Mouse (Mus musculus): Measurements from ENCODE around the gene Lemd1. TPM values are rescaled to one million over a fixed set of nuclear protein-coding genes. Genes with fewer than 3 reads are reported as not detected.
"Not testable (repeated sequence)": the region's sequence is repeated elsewhere in the genome, so short reads cannot be mapped to it uniquely, and the experiment has no call there.

Lemd1 gene
- polyA plus RNA-seq, 1 experiment from 2014 or later = 0.37 TPM

GRCm38 (mm10) chr1:132265211-132265859 is 74.1 kb downstream of the Lemd1 start:
- no peaks in the 10 kb centered on the region for H3K9me3 ChIP-seq (ENCODE audit: control insufficient read depth, low read length)
- no peaks in the 10 kb centered on the region for H3K27me3 ChIP-seq (ENCODE audit: control insufficient read depth, insufficient read depth, low read length)
- H3K36me3 ChIP-seq (ENCODE audit: control insufficient read depth, insufficient read depth, low read length) = no peaks in the 10 kb centered on the region
- no peak overlapping the region for H3K4me2 ChIP-seq (replicated peaks; ENCODE audit: low read depth, low read length)
- no peak overlapping the region for H3K4me3 ChIP-seq (ENCODE audit: low read length)
- ATAC-seq (ENCODE audit: low FRiP score, low TSS enrichment) = peak; percentile 56
- WGBS = 33% methylated on average over 7 of the region's 8 CpGs
- H3K27ac ChIP-seq (ENCODE audit: low read depth, low read length) = 0 out of 2 replicates have a peak overlapping the region, but pooled peaks have one; percentile 42
- peaks cover 19% of the 10 kb centered on the region for H3K4me1 ChIP-seq (ENCODE audit: control insufficient read depth, insufficient read depth, low read length)
- no peak overlapping the region for H3K9ac ChIP-seq (ENCODE audit: low read depth, low read length)

GRCm38 (mm10) chr1:132265936-132266335 is 74.7 kb downstream of the Lemd1 start:
- no peaks in the 10 kb centered on the region for H3K36me3 ChIP-seq (ENCODE audit: control insufficient read depth, insufficient read depth, low read length)
- H3K4me3 ChIP-seq (ENCODE audit: low read length) = no peak overlapping the region
- no peak overlapping the region for H3K9ac ChIP-seq (ENCODE audit: low read depth, low read length)
- WGBS = 75% methylated on average over 10 of the region's 10 CpGs
- H3K4me2 ChIP-seq (replicated peaks; ENCODE audit: low read depth, low read length) = no peak overlapping the region
- H3K9me3 ChIP-seq (ENCODE audit: control insufficient read depth, low read length) = no peaks in the 10 kb centered on the region
- peaks cover 19% of the 10 kb centered on the region for H3K4me1 ChIP-seq (ENCODE audit: control insufficient read depth, insufficient read depth, low read length)
- ATAC-seq (ENCODE audit: low FRiP score, low TSS enrichment) = no peak
- H3K27ac ChIP-seq (ENCODE audit: low read depth, low read length) = peak overlapping the region; percentile 43; the same call in 1 of the 2 replicates
- no peaks in the 10 kb centered on the region for H3K27me3 ChIP-seq (ENCODE audit: control insufficient read depth, insufficient read depth, low read length)

DNA sequence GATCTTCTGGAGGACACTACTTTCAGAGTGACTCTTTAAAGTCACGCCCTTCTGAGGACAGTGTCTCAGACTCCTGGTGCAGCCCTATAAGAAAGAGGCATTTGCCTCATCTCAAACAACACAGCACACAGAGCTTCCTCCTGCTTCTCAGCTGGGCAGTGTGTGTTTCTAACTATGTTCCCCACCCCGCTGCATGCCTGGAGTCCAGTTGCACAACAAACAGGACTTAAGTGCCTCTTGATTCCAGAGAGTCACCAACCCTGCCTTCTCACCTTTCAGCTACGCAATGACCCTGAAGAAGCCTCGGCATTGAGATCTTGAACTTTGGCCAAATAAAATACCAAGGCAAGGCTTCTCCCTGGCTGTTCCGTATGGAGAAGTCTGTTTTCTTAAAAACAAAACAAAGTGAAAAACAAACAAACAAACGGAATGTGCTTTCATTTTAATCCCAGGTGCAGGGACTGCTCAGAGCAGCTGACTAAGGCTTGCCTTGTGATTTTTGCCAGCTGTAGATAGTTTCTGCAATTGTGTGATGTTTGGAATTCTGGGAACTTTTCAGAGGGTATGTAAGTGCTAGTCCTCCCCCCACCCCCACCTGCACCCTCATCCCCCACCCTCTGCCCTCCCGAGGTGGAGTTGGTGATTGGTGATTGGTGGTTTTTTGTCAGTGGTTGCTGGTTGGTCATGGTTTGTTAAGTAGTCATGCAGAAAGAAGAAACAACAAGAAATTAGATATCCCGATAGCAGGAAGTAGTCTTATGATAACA is 75.7 kb downstream of the Lemd1 start:
- Histone ChIP-seq H3K36me3 (ENCODE audit: control insufficient read depth, insufficient read depth, low read length) (no peaks in the 10 kb centered on the region), H3K4me3 (ENCODE audit: low read length) (no peak overlapping the region), H3K27me3 (ENCODE audit: control insufficient read depth, insufficient read depth, low read length) (no peaks in the 10 kb centered on the region), H3K9me3 (ENCODE audit: control insufficient read depth, low read length) (no peaks in the 10 kb centered on the region), H3K4me1 (ENCODE audit: control insufficient read depth, insufficient read depth, low read length) (peaks cover 19% of the 10 kb centered on the region), H3K4me2 (replicated peaks; ENCODE audit: low read depth, low read length) (no peak overlapping the region), H3K27ac (ENCODE audit: low read depth, low read length) (peak overlapping the region; percentile 44; the same call in 1 of the 2 replicates), H3K9ac (ENCODE audit: low read depth, low read length) (no peak overlapping the region)
- WGBS = 15% methylated on average over 8 of the region's 8 CpGs
- ATAC-seq (ENCODE audit: low FRiP score, low TSS enrichment) = peak; percentile 76

DNA sequence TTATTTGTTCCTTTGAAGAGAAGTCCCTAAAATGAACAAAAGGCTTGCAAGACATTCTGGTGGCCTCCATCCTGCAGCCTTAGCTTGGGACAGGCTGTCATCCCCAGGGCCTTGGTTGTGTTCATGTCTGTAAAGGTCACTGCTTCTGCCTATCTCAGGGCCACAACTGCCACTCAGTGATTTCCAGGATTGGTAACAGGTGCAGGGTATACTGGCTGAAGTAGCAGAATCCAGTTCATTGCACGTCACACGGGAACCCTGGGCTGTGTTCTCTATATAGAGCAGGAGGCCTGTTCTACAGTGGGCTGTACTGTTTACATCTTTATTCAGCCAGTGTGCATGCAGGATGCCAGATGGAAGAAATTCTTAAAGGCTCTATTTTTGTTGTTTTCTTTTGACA is 76.7 kb downstream of the Lemd1 start:
- H3K27me3 ChIP-seq (ENCODE audit: control insufficient read depth, insufficient read depth, low read length) = no peaks in the 10 kb centered on the region
- H3K4me2 ChIP-seq (replicated peaks; ENCODE audit: low read depth, low read length) = no peak overlapping the region
- H3K27ac ChIP-seq (ENCODE audit: low read depth, low read length) = peak overlapping the region; percentile 44; the same call in 1 of the 2 replicates
- H3K4me3 ChIP-seq (ENCODE audit: low read length) = no peak overlapping the region
- WGBS = 53% methylated on average over 2 of the region's 2 CpGs
- ATAC-seq (ENCODE audit: low FRiP score, low TSS enrichment) = no peak
- H3K36me3 ChIP-seq (ENCODE audit: control insufficient read depth, insufficient read depth, low read length) = no peaks in the 10 kb centered on the region
- no peak overlapping the region for H3K9ac ChIP-seq (ENCODE audit: low read depth, low read length)
- peaks cover 19% of the 10 kb centered on the region for H3K4me1 ChIP-seq (ENCODE audit: control insufficient read depth, insufficient read depth, low read length)
- no peaks in the 10 kb centered on the region for H3K9me3 ChIP-seq (ENCODE audit: control insufficient read depth, low read length)

- no peak overlapping the region for H3K27ac ChIP-seq (ENCODE audit: low read depth, low read length)
- H3K9me3 ChIP-seq (ENCODE audit: control insufficient read depth, low read length) = no peaks in the 10 kb centered on the region
- H3K9ac ChIP-seq (ENCODE audit: low read depth, low read length) = no peak overlapping the region
- no peak overlapping the region for H3K4me3 ChIP-seq (ENCODE audit: low read length)
- H3K36me3 ChIP-seq (ENCODE audit: control insufficient read depth, insufficient read depth, low read length) = no peaks in the 10 kb centered on the region
- H3K4me1 ChIP-seq (ENCODE audit: control insufficient read depth, insufficient read depth, low read length) = peaks cover 19% of the 10 kb centered on the region
- no peak overlapping the region for H3K4me2 ChIP-seq (replicated peaks; ENCODE audit: low read depth, low read length)
- H3K27me3 ChIP-seq (ENCODE audit: control insufficient read depth, insufficient read depth, low read length) = no peaks in the 10 kb centered on the region
- 65% methylated on average over 7 of the region's 7 CpGs for WGBS
- no peak for ATAC-seq (ENCODE audit: low FRiP score, low TSS enrichment)
These were observed 77.3 kb downstream of the Lemd1 start for GRCm38 (mm10) chr1:132268418-132269060.

GRCm38 (mm10) chr1:132271237-132271636 is 80.0 kb downstream of the Lemd1 start:
- H3K27ac ChIP-seq (ENCODE audit: low read depth, low read length) = no peak overlapping the region
- H3K4me2 ChIP-seq (replicated peaks; ENCODE audit: low read depth, low read length) = no peak overlapping the region
- no peak overlapping the region for H3K9ac ChIP-seq (ENCODE audit: low read depth, low read length)
- H3K36me3 ChIP-seq (ENCODE audit: control insufficient read depth, insufficient read depth, low read length) = no peaks in the 10 kb centered on the region
- no peaks in the 10 kb centered on the region for H3K27me3 ChIP-seq (ENCODE audit: control insufficient read depth, insufficient read depth, low read length)
- no peak for ATAC-seq (ENCODE audit: low FRiP score, low TSS enrichment)
- H3K4me1 ChIP-seq (ENCODE audit: control insufficient read depth, insufficient read depth, low read length) = peaks cover 14% of the 10 kb centered on the region
- H3K9me3 ChIP-seq (ENCODE audit: control insufficient read depth, low read length) = no peaks in the 10 kb centered on the region
- WGBS = 90% methylated on average over 3 of the region's 3 CpGs
- no peak overlapping the region for H3K4me3 ChIP-seq (ENCODE audit: low read length)

- H3K27me3 ChIP-seq (ENCODE audit: control insufficient read depth, insufficient read depth, low read length) = no peaks in the 10 kb centered on the region
- WGBS = 74% methylated on average over 3 of the region's 3 CpGs
- no peak for ATAC-seq (ENCODE audit: low FRiP score, low TSS enrichment)
- H3K4me2 ChIP-seq (replicated peaks; ENCODE audit: low read depth, low read length) = no peak overlapping the region
- H3K27ac ChIP-seq (ENCODE audit: low read depth, low read length) = no peak overlapping the region
- no peaks in the 10 kb centered on the region for H3K9me3 ChIP-seq (ENCODE audit: control insufficient read depth, low read length)
- no peak overlapping the region for H3K9ac ChIP-seq (ENCODE audit: low read depth, low read length)
- H3K4me1 ChIP-seq (ENCODE audit: control insufficient read depth, insufficient read depth, low read length) = no peaks in the 10 kb centered on the region
- H3K4me3 ChIP-seq (ENCODE audit: low read length) = no peak overlapping the region
- H3K36me3 ChIP-seq (ENCODE audit: control insufficient read depth, insufficient read depth, low read length) = no peaks in the 10 kb centered on the region
These were observed 85.5 kb downstream of the Lemd1 start for GRCm38 (mm10) chr1:132276694-132277093.

DNA sequence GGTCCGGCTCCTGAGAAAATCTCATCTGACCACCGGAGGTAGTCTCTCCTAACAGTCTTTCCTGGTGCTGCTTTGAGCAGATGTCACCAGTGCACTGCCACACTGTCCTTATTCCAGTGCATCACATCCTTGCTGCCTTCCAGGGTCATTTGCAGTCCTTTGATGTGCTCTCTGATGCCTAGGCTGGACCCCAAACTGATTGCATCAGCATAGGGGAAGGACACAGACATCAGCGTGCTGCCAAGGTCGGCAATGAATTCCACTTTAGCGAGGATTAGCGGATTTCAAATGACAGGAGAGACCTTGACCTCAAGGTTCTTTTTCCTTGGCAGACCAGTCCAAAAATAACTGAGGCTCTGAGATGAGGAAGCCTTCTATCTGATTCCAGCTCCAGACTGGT is 85.9 kb downstream of the Lemd1 start:
- H3K4me3 ChIP-seq (ENCODE audit: low read length) = no peak overlapping the region
- WGBS = 58% methylated on average over 6 of the region's 6 CpGs
- H3K27me3 ChIP-seq (ENCODE audit: control insufficient read depth, insufficient read depth, low read length) = no peaks in the 10 kb centered on the region
- H3K27ac ChIP-seq (ENCODE audit: low read depth, low read length) = no peak overlapping the region
- H3K36me3 ChIP-seq (ENCODE audit: control insufficient read depth, insufficient read depth, low read length) = no peaks in the 10 kb centered on the region
- no peak overlapping the region for H3K4me2 ChIP-seq (replicated peaks; ENCODE audit: low read depth, low read length)
- no peak for ATAC-seq (ENCODE audit: low FRiP score, low TSS enrichment)
- H3K9ac ChIP-seq (ENCODE audit: low read depth, low read length) = no peak overlapping the region
- H3K9me3 ChIP-seq (ENCODE audit: control insufficient read depth, low read length) = no peaks in the 10 kb centered on the region
- H3K4me1 ChIP-seq (ENCODE audit: control insufficient read depth, insufficient read depth, low read length) = no peaks in the 10 kb centered on the region

GRCm38 (mm10) chr1:132280636-132281035 is 89.4 kb downstream of the Lemd1 start:
- not testable (repeated sequence) for H3K4me2 ChIP-seq (replicated peaks; ENCODE audit: low read depth, low read length); H3K36me3 ChIP-seq (ENCODE audit: control insufficient read depth, insufficient read depth, low read length); ATAC-seq (ENCODE audit: low FRiP score, low TSS enrichment); H3K27ac ChIP-seq (ENCODE audit: low read depth, low read length); H3K4me1 ChIP-seq (ENCODE audit: control insufficient read depth, insufficient read depth, low read length); H3K27me3 ChIP-seq (ENCODE audit: control insufficient read depth, insufficient read depth, low read length); H3K9me3 ChIP-seq (ENCODE audit: control insufficient read depth, low read length); H3K9ac ChIP-seq (ENCODE audit: low read depth, low read length); H3K4me3 ChIP-seq (ENCODE audit: low read length)
- WGBS = 62% methylated on average over 6 of the region's 6 CpGs
